Mouse (Mus musculus) layer of hippocampus, adult 9-11 months (tissue): ENCODE data around the gene AI182371.

Experiments used
- DNase-seq: peaks from one replicate; pipeline ENCODE4 v3.0.0; 2022

The AI182371 gene

GRCm38 (mm10) chr2:35067117-35067516 lies 34.2 kb downstream of the AI182371 start:
- DNase-seq, result no peak

GRCm38 (mm10) chr2:35066525-35067082 lies 34.7 kb downstream of the AI182371 start:
- no peak for DNase-seq

- no peak for DNase-seq
Observed at GRCm38 (mm10) chr2:35063333-35064030, 37.9 kb downstream of the AI182371 start.

GRCm38 (mm10) chr2:35061338-35061737 lies 40.0 kb downstream of the AI182371 start, which contains the start of gene Hc:
TSS of gene Hc (minus strand) at chr2:35061438.
- no peak for DNase-seq

GRCm38 (mm10) chr2:35060897-35061296 lies 40.4 kb downstream of the AI182371 start:
- DNase-seq, result no peak

GRCm38 (mm10) chr2:35060256-35060655 lies 41.1 kb downstream of the AI182371 start:
- DNase-seq, result no peak

- no peak for DNase-seq
Observed at GRCm38 (mm10) chr2:35058325-35058724, 43.0 kb downstream of the AI182371 start.

- DNase-seq, result no peak
Observed at GRCm38 (mm10) chr2:35057243-35057642, 44.1 kb downstream of the AI182371 start.

GRCm38 (mm10) chr2:35048851-35049250 lies 52.5 kb downstream of the AI182371 start:
- DNase-seq, result no peak

GRCm38 (mm10) chr2:35044956-35045355 lies 56.4 kb downstream of the AI182371 start:
- DNase-seq, result no peak

GRCm38 (mm10) chr2:35038580-35039375 lies 62.6 kb downstream of the AI182371 start:
- no peak for DNase-seq
